Mouse (Mus musculus) CD4-positive naive resting alpha-beta T cell, adult 76 days (primary cell): ENCODE results near the gene Ifi209. TPM values are rescaled to one million over a fixed set of nuclear protein-coding genes. Genes with fewer than 3 reads are reported as not detected.

Experiments
- total RNA-seq: library from RNA; stranded (reverse); gene quantifications from one replicate; pipeline ENCODE4 v1.2.4, GENCODE M21; 2023

Gene Ifi209
- total RNA-seq, result 92.8 TPM

GRCm38 (mm10) chr1:173630622-173631021 lies at the start of gene Ifi209:
Ifi209 (plus strand) TSS chr1:173630917.

GRCm38 (mm10) chr1:173598838-173599494 lies 31.8 kb upstream of the Ifi209 start, which contains the start of gene Ifi213:
Ifi213 (minus strand) TSS chr1:173599274.

GRCm38 (mm10) chr1:173673458-173674097 lies 42.9 kb downstream of the Ifi209 start, which contains the start of gene Ifi208:
Ifi208 (plus strand) TSS chr1:173673675.

Other genes with a start within 250 kb of the Ifi209 start
- 88.9 TPM for gene Ifi206, start 139.9 kb upstream of the Ifi209 start, total RNA-seq
- gene Ifi214, start 95.0 kb upstream of the Ifi209 start, total RNA-seq, result 23.0 TPM
- 148 TPM for gene Ifi213, start 31.6 kb upstream of the Ifi209 start, total RNA-seq
- 94.9 TPM for gene Ifi208, start 42.8 kb downstream of the Ifi209 start, total RNA-seq
- gene Ifi207, start 110.8 kb downstream of the Ifi209 start, total RNA-seq, result 1.3 TPM
- gene Ifi204, start 136.0 kb downstream of the Ifi209 start, total RNA-seq, result 4.5 TPM